Mouse (Mus musculus): ENCODE results near the gene BC051665. TPM values are rescaled to one million over a fixed set of nuclear protein-coding genes. Genes with fewer than 3 reads are reported as not detected.

Gene BC051665
- total RNA-seq, 2 experiments from 2014 or later = not detected

- no peak for DNase-seq
- intact Hi-C loops (cut with DNase I) = loop anchor here (1.0 to 5.0 kb wide), 2 partner anchors 265 to 887 kb away; no protein-coding TSS in a partner anchor
Measured at GRCm38 (mm10) chr13:60744736-60745135, 41.4 kb downstream of the BC051665 start.

- peak; percentile 87 to 96 for DNase-seq
- intact Hi-C loops (cut with DNase I) = loop anchor here (1.0 to 5.0 kb wide), 2 partner anchors 265 to 887 kb away; no protein-coding TSS in a partner anchor
Measured at GRCm38 (mm10) chr13:60744078-60744460, 42.1 kb downstream of the BC051665 start.

GRCm38 (mm10) chr13:60743381-60744077 is 42.6 kb downstream of the BC051665 start:
- intact Hi-C loops (cut with DNase I) = loop anchor here (1.0 to 5.0 kb wide), 2 partner anchors 264 to 886 kb away; no protein-coding TSS in a partner anchor

GRCm38 (mm10) chr13:60742611-60743010 is 43.6 kb downstream of the BC051665 start:
- intact Hi-C loops (cut with DNase I) = loop anchor here (5.0 kb wide), 1 partner anchor 885 kb away; no protein-coding TSS in a partner anchor
- DNase-seq = no peak

More at GRCm38 (mm10) chr13:60743381-60744077, 42.6 kb downstream of the BC051665 start:
- DNase-seq = no peak

DNA sequence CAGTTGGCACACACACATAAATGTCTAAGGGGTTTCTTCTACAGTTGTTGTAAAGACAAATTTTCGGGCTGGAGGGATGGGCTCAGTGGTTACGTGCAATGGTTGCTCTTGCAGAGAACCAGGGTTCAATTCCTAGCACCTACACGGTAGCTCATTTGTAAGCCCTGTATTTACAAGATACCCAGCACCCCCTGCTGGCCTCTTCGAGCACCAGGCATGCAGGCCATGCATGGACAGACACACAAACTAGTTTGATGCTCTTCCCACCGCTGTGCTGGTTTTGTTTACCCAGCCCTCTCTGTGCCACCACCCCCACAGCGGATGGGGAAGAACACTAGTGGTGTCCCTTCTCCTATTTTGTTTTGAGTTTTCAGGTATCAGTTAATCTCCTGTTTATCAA is 45.9 kb downstream of the BC051665 start:
- no peak for DNase-seq
- intact Hi-C loops (cut with DNase I) = loop anchor here (5.0 kb wide), 1 partner anchor 883 kb away; no protein-coding TSS in a partner anchor

GRCm38 (mm10) chr13:60738429-60738828 is 47.7 kb downstream of the BC051665 start:
- DNase-seq = peak; percentile 75 to 81
- intact Hi-C loops (cut with DNase I) = loop anchor here (1.0 to 5.0 kb wide), 3 partner anchors 51 to 259 kb away; partner anchors contain the start of gene Dapk1

GRCm38 (mm10) chr13:60737632-60738324 is 48.4 kb downstream of the BC051665 start:
- intact Hi-C loops (cut with DNase I) = loop anchor here (1.0 to 5.0 kb wide), 4 partner anchors 50 to 559 kb away; partner anchors contain the start of gene Dapk1

GRCm38 (mm10) chr13:60736421-60737105 is 49.6 kb downstream of the BC051665 start:
- intact Hi-C loops (cut with DNase I) = loop anchor here (2.0 to 5.0 kb wide), 2 partner anchors 49 to 558 kb away; no protein-coding TSS in a partner anchor
- no peak for DNase-seq

More at GRCm38 (mm10) chr13:60737632-60738324, 48.4 kb downstream of the BC051665 start:
- DNase-seq = peak; percentile 84 to 87

DNA sequence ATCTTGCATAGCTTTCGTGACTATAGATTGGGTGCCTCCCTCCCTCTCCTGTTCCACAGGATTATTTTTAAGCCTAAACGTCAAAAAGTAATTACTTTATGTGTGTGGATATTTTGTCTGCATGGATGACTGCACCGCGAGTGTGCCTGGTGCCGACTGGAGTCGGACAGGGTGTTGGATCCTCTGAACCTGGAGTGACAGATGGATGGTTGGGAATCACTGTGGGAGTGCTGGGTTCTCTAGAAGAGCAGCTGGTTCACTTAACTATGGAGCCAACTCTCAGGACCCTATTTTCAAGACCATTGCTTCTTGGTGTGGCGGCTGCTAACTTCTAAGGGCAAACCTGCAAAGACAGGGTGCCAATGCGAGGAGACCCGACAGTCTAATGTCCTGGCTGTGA is 50.9 kb downstream of the BC051665 start:
- intact Hi-C loops (cut with DNase I) = loop anchor here (5.0 kb wide), 1 partner anchor 48 kb away; no protein-coding TSS in a partner anchor

More for the DNA sequence above, 50.9 kb downstream of the BC051665 start:
- no peak for DNase-seq

Other genes with a start within 250 kb of the BC051665 start
- 10 to 100 TPM; 22.3 to 25.4 TPM for gene Dapk1, start 184.4 kb downstream of the BC051665 start, total RNA-seq (2021)
- gene Ctsll3, start 16.5 kb upstream of the BC051665 start, total RNA-seq (2021) = not detected
- 1 to 10 TPM in 1 of 2 experiments, not detected in 1; 1.2 TPM for gene 4930486L24Rik, start 78.1 kb upstream of the BC051665 start, total RNA-seq (2021)
- gene Gm49392, start 110.5 kb upstream of the BC051665 start, total RNA-seq (2021) = 1 to 10 TPM in 1 of 2 experiments, not detected in 1; 1.6 TPM
- gene Ctla2b, start 111.1 kb upstream of the BC051665 start, total RNA-seq (2021) = 10 to 100 TPM; 12.6 to 14.8 TPM
- gene Tpbpb, start 118.5 kb upstream of the BC051665 start, total RNA-seq (2021) = not detected
- not detected for gene Gm49393, start 149.2 kb upstream of the BC051665 start, total RNA-seq (2021)
- under 1 TPM in 1 of 2 experiments, not detected in 1; 0.48 TPM for gene Gm49391, start 150.2 kb upstream of the BC051665 start, total RNA-seq (2021)
- gene Ctla2a, start 150.3 kb upstream of the BC051665 start, total RNA-seq (2021) = 100 to 1,000 TPM; 103 to 113 TPM
- not detected for gene Tpbpa, start 155.6 kb upstream of the BC051665 start, total RNA-seq (2021)
- gene Ctsj, start 219.6 kb upstream of the BC051665 start, total RNA-seq (2021) = not detected

Measured in heart, postnatal 14 days (tissue).